Mouse (Mus musculus): Measurements from ENCODE around the gene Thbs3. TPM values are rescaled to one million over a fixed set of nuclear protein-coding genes. Genes with fewer than 3 reads are reported as not detected.

The Thbs3 gene
- polyA plus RNA-seq, 1 experiment: 24.2 TPM

DNA sequence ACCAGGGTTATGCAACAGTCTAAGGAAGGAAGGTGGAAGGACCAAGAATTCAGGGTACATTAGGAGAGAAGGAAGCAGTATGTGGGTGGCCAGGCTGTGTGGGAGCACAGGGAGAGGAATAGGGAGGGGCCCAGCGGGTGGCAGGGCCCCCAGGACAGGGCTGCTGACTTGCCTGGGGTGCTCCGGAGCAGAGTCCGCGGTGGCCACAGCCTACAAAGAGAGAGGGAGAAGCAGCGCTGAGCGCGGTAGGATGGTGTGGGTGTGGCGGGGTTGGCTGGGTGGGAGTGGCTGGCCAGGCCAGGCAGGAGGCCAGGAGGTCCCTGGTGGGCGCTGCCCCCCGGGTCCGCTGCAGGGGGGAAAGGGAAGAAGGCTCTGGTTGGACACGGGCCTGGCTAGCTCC lies 23.5 kb downstream of the Thbs3 start:
- H3K4me3 ChIP-seq (replicated peaks; ENCODE audit: insufficient read depth, low read depth, low read length): no peak overlapping the region
- H3K27ac ChIP-seq (ENCODE audit: insufficient read depth, low read length): no peak overlapping the region
- no peak for TF ChIP-seq CTCF (IDR thresholded peaks at IDR 0.05; ENCODE audit: borderline replicate concordance, insufficient read depth, low read depth, low read length)
- no peak for TF ChIP-seq POLR2A (IDR thresholded peaks at IDR 0.05; ENCODE audit: borderline replicate concordance, insufficient read depth, low read length)
- H3K27me3 ChIP-seq (ENCODE audit: control insufficient read depth, insufficient read depth, low read length): no peaks in the 10 kb centered on the region
- no peak for DNase-seq
- 58% methylated on average over 12 of the region's 12 CpGs for WGBS
- peaks cover 23% of the 10 kb centered on the region for H3K4me1 ChIP-seq (ENCODE audit: control insufficient read depth, insufficient read depth, low read length)

- peak; percentile 70 for DNase-seq
- H3K27ac ChIP-seq (ENCODE audit: insufficient read depth, low read length): no peak overlapping the region
- no peaks in the 10 kb centered on the region for H3K27me3 ChIP-seq (ENCODE audit: control insufficient read depth, insufficient read depth, low read length)
- no peak overlapping the region for H3K4me3 ChIP-seq (replicated peaks; ENCODE audit: insufficient read depth, low read depth, low read length)
- 59% methylated on average over 9 of the region's 9 CpGs for WGBS
- H3K4me1 ChIP-seq (ENCODE audit: control insufficient read depth, insufficient read depth, low read length): peaks cover 14% of the 10 kb centered on the region
- TF ChIP-seq CTCF (IDR thresholded peaks at IDR 0.05; ENCODE audit: borderline replicate concordance, insufficient read depth, low read depth, low read length) (peak; percentile 81), POLR2A (IDR thresholded peaks at IDR 0.05; ENCODE audit: borderline replicate concordance, insufficient read depth, low read length) (no peak)
Observed at GRCm38 (mm10) chr3:89242331-89242895, 27.4 kb downstream of the Thbs3 start.

- Histone ChIP-seq H3K4me1 (ENCODE audit: control insufficient read depth, insufficient read depth, low read length) (peaks cover 14% of the 10 kb centered on the region), H3K4me3 (replicated peaks; ENCODE audit: insufficient read depth, low read depth, low read length) (peak overlapping the region; percentile 95), H3K27ac (ENCODE audit: insufficient read depth, low read length) (no peak overlapping the region), H3K27me3 (ENCODE audit: control insufficient read depth, insufficient read depth, low read length) (no peaks in the 10 kb centered on the region)
- WGBS: 23% methylated on average over 14 of the region's 14 CpGs
- no peak for TF ChIP-seq POLR2A (IDR thresholded peaks at IDR 0.05; ENCODE audit: borderline replicate concordance, insufficient read depth, low read length)
- TF ChIP-seq CTCF (IDR thresholded peaks at IDR 0.05; ENCODE audit: borderline replicate concordance, insufficient read depth, low read depth, low read length): no peak
- DNase-seq: peak in 1 of 2 experiments; percentile 40
Observed at GRCm38 (mm10) chr3:89243609-89244008, 28.6 kb downstream of the Thbs3 start.

DNA sequence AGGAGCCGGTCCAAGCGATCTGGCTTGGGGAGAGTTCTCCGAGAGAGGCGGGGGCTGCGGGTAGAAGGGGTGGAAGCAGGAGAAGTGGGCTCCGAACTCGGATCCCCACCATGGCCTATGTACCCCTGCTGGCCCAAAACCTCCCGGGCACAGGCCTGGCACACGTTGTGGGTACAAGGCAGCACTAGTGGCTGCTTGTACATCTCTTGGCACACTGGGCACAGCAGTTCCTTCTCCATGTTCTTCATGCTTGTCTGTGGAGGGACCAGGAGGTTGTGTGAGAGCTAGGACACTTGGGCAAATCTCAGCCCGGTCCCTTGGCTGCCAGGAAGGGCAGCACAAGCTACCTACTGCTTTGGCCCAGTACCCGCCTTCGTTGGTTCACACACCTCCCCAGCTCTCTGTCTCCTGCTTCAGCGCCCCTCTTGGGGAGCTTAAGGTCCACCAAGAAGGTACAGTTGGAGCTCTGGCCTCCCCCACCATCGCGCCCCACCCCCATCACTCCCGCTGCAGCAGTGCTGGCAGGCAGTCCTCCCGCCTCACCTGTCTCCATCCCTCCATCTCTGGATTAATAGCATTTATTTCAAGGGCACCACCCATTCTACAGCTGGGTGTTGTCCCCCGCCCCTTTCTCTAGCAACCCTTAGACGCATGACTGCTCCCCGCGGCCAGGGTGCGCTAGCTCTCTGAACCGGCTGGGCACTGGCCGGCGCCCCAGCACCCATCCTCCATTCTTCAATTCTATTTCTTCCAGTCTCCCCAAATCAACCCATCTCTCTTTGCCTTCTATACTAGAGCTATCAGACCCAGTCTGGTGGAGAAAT lies 29.4 kb downstream of the Thbs3 start:
- 5% methylated on average over 25 of the region's 25 CpGs for WGBS
- peaks cover 14% of the 10 kb centered on the region for H3K4me1 ChIP-seq (ENCODE audit: control insufficient read depth, insufficient read depth, low read length)
- DNase-seq: peak; percentile 64 to 70

DNA sequence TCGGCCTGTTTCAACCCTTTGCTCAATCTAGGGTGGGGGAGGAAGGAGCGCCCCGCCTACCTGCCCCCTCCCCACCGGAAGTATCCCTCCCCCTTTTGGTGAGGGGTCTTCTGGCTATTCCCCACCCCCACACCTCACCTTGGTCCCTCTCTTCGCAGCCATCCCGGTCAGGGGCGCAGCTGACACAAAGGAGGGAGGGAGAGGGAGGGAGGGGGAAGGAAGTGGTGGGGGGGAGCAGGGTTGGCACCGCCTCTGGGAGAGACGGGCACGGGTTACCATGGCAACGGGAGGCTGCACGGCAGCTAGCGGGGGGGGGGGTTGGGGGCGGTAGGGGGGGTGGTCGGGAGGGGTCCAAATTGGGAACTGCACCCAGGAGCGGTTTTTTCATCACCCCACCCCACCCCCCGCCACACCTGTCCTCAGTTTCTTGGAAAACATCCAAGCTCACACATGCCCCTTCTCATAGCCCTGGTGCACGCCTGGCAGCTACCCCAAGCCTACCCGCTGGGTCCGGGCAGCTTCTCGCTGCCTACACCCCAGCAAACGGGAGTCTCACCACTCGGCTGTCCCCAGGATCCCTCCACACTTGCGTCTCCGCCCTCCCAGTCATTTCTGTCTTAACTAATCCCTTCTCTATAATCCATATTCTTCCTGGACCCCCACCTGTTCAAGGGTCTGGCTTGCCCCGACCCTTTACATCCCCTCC lies 30.2 kb downstream of the Thbs3 start:
- Histone ChIP-seq H3K4me3 (replicated peaks; ENCODE audit: insufficient read depth, low read depth, low read length) (peak overlapping the region; percentile 95), H3K4me1 (ENCODE audit: control insufficient read depth, insufficient read depth, low read length) (peaks cover 14% of the 10 kb centered on the region), H3K27me3 (ENCODE audit: control insufficient read depth, insufficient read depth, low read length) (no peaks in the 10 kb centered on the region), H3K27ac (ENCODE audit: insufficient read depth, low read length) (peak overlapping the region; percentile 74)
- TF ChIP-seq POLR2A (IDR thresholded peaks at IDR 0.05; ENCODE audit: borderline replicate concordance, insufficient read depth, low read length) (peak; percentile 1; the same call in 1 of the 2 replicates), CTCF (IDR thresholded peaks at IDR 0.05; ENCODE audit: borderline replicate concordance, insufficient read depth, low read depth, low read length) (no peak)
- under 1% methylated on average over 26 of the region's 26 CpGs for WGBS
- DNase-seq: peak; percentile 84 to 86

More for the DNA sequence above, 29.4 kb downstream of the Thbs3 start:
- H3K27ac ChIP-seq (ENCODE audit: insufficient read depth, low read length): peak overlapping the region; percentile 63
- TF ChIP-seq POLR2A (IDR thresholded peaks at IDR 0.05; ENCODE audit: borderline replicate concordance, insufficient read depth, low read length) (no peak), CTCF (IDR thresholded peaks at IDR 0.05; ENCODE audit: borderline replicate concordance, insufficient read depth, low read depth, low read length) (peak; percentile 30; the same call in 1 of the 2 replicates)
- no peaks in the 10 kb centered on the region for H3K27me3 ChIP-seq (ENCODE audit: control insufficient read depth, insufficient read depth, low read length)
- peak overlapping the region; percentile 95 for H3K4me3 ChIP-seq (replicated peaks; ENCODE audit: insufficient read depth, low read depth, low read length)

- peak within 1 kb of the TSS; percentile 87 for H3K27ac ChIP-seq (ENCODE audit: insufficient read depth, low read length)
- H3K4me1 ChIP-seq (ENCODE audit: control insufficient read depth, insufficient read depth, low read length): peaks cover 14% of the 10 kb centered on the region
- no peaks in the 10 kb centered on the region for H3K27me3 ChIP-seq (ENCODE audit: control insufficient read depth, insufficient read depth, low read length)
- under 1% methylated on average over 20 of the region's 20 CpGs for WGBS
- DNase-seq: peak; percentile 79
- TF ChIP-seq CTCF (IDR thresholded peaks at IDR 0.05; ENCODE audit: borderline replicate concordance, insufficient read depth, low read depth, low read length) (no peak), POLR2A (IDR thresholded peaks at IDR 0.05; ENCODE audit: borderline replicate concordance, insufficient read depth, low read length) (no peak)
- H3K4me3 ChIP-seq (replicated peaks; ENCODE audit: insufficient read depth, low read depth, low read length): peak within 1 kb of the TSS; percentile 95
Observed at GRCm38 (mm10) chr3:89245688-89246171, 30.8 kb downstream of the Thbs3 start, which contains the start of gene Krtcap2. Gene Krtcap2 (plus strand): TSS chr3:89245966.

- Histone ChIP-seq H3K4me1 (ENCODE audit: control insufficient read depth, insufficient read depth, low read length) (peaks cover 17% of the 10 kb centered on the region), H3K27ac (ENCODE audit: insufficient read depth, low read length) (peak within 1 kb of the TSS; percentile 87), H3K27me3 (ENCODE audit: control insufficient read depth, insufficient read depth, low read length) (no peaks in the 10 kb centered on the region), H3K4me3 (replicated peaks; ENCODE audit: insufficient read depth, low read depth, low read length) (peak within 1 kb of the TSS; percentile 95)
- peak; percentile 94 for DNase-seq
- TF ChIP-seq CTCF (IDR thresholded peaks at IDR 0.05; ENCODE audit: borderline replicate concordance, insufficient read depth, low read depth, low read length) (peak; percentile 89), POLR2A (IDR thresholded peaks at IDR 0.05; ENCODE audit: borderline replicate concordance, insufficient read depth, low read length) (peak; percentile 49; the same call in 1 of the 2 replicates)
- WGBS: under 1% methylated on average over 42 of the region's 42 CpGs
Observed at GRCm38 (mm10) chr3:89246261-89247100, 31.5 kb downstream of the Thbs3 start, which contains the start of gene Trim46. Gene Trim46 (minus strand): TSS chr3:89246309.
